Mouse (Mus musculus): ENCODE measurements around the gene Gabarapl2.

DNA sequence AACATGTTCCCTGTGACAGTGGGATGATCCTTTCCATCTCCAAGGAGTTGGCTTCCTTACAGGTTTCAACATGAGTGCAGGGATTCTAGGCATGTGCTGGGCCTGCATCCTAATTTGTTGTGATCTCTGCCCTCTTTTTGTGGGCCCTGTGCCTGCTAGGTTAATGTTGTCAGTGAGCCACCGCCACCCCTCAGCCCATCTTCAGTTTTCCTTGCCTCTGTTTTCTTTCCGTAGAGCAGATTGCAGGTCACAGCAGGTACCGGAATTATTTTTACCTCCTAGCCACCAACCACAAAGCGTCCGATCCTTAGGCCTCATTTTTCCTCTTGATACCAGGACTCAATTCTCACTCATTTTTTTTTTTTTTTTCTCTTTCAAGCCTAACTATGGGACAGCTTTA lies 11.4 kb downstream of the Gabarapl2 start:
- TF ChIP-seq CTCF (IDR thresholded peaks at IDR 0.05) = no peak
- TF ChIP-seq EP300 (IDR thresholded peaks at IDR 0.05) = no peak

Data from lung, postnatal 0 days (tissue).